Mouse (Mus musculus) stomach, adult 2 months (tissue): ENCODE results near the gene Gcsam. TPM values are rescaled to one million over a fixed set of nuclear protein-coding genes. Genes with fewer than 3 reads are reported as not detected.

Experiments
- polyA plus RNA-seq: library from polyadenylated mRNA; depleted of rRNA; stranded (reverse); fragments of >200 nt; gene quantifications from 2 replicates; pipeline ENCODE4 v1.2.3, GENCODE M21; 2012; rRNA removed

Gcsam gene
- not detected in 2 replicates for polyA plus RNA-seq

GRCm38 (mm10) chr16:45610267-45610666 is at the start of gene Gcsam:
Gene Gcsam (plus strand): TSS chr16:45610380.

GRCm38 (mm10) chr16:45653934-45654332 is 43.8 kb downstream of the Gcsam start, which contains the start of gene BC016579:
Gene BC016579 (minus strand): TSS chr16:45654068.

Other genes starting within 250 kb of the Gcsam start
- gene Cd200, start 201.3 kb upstream of the Gcsam start, polyA plus RNA-seq = 18.5 and 23.5 TPM in 2 replicates
- 0.17 and 0.49 TPM in 2 replicates for gene Gm609, start 117.4 kb upstream of the Gcsam start, polyA plus RNA-seq
- gene Gm17783, start 78.3 kb upstream of the Gcsam start, polyA plus RNA-seq = not detected in 2 replicates
- gene Slc9c1, start 75.1 kb upstream of the Gcsam start, polyA plus RNA-seq = not detected in 2 replicates
- 1.0 and 1.2 TPM in 2 replicates for gene BC016579, start 43.7 kb downstream of the Gcsam start, polyA plus RNA-seq
- 0.15 TPM in 2 replicates for gene Tmprss7, start 83.3 kb downstream of the Gcsam start, polyA plus RNA-seq
- gene Tagln3, start 114.2 kb downstream of the Gcsam start, polyA plus RNA-seq = 0.45 and 0.49 TPM in 2 replicates
- 1.1 and 1.8 TPM in 2 replicates for gene Abhd10, start 132.6 kb downstream of the Gcsam start, polyA plus RNA-seq